8 mouse cellular contexts compared by ENCODE assay signal in genomic region chr2:10142472-10143454, GRCm38 (mm10). TPM values are rescaled to one million over a fixed set of nuclear protein-coding genes. Genes with fewer than 3 reads are reported as not detected.
DNase-seq lines count a peak whose midpoint lies in the region; ATAC-seq and TF ChIP-seq lines count a peak whose summit lies in the region.

No protein-coding gene starts in this region.

- no peak overlapping the region for H3K4me2 ChIP-seq in forebrain, postnatal 0 days (ENCODE audit: low read depth)
- no peak overlapping the region for H3K4me2 ChIP-seq in hindbrain, embryonic 14.5 days (replicated peaks)

- no peak overlapping the region for H3K27ac ChIP-seq in forebrain, postnatal 0 days (ENCODE audit: low read depth, low read length)
- no peak overlapping the region for H3K27ac ChIP-seq in hindbrain, embryonic 14.5 days

- no peak overlapping the region for H3K4me3 ChIP-seq in forebrain, postnatal 0 days (ENCODE audit: low read depth, low read length)
- no peak overlapping the region for H3K4me3 ChIP-seq in hindbrain, embryonic 14.5 days (replicated peaks; ENCODE audit: low read length)

- DNase-seq in MN1 (ENCODE audit: low spot score) = peak; percentile 22
- DNase-seq in cerebellum, adult 11 months = peak; percentile 11
- peak; percentile 68 for DNase-seq in forebrain, postnatal 0 days
- DNase-seq in hindbrain, embryonic 14.5 days (ENCODE audit: low spot score) = peak; percentile 77
- DNase-seq in layer of hippocampus, postnatal 14 days (ENCODE audit: low spot score in 2 of 2) = peak; percentile 50 to 76
- DNase-seq in lung, postnatal 14 days = peak; percentile 65
- DNase-seq in retina, postnatal 1 day = peak; percentile 90
- peak; percentile 77 for DNase-seq in yolk sac, embryonic 10.5 days (ENCODE audit: low spot score)

- no peaks in the 10 kb centered on the region for H3K9me3 ChIP-seq in forebrain, postnatal 0 days (ENCODE audit: low read length)
- H3K9me3 ChIP-seq in hindbrain, embryonic 14.5 days (ENCODE audit: control insufficient read depth, low read length) = no peaks in the 10 kb centered on the region

- peak; percentile 79 for ATAC-seq in forebrain, postnatal 0 days
- peak; percentile 86 for ATAC-seq in hindbrain, embryonic 14.5 days (ENCODE audit: low FRiP score)

- no peak overlapping the region for H3K9ac ChIP-seq in forebrain, postnatal 0 days
- H3K9ac ChIP-seq in hindbrain, embryonic 14.5 days = no peak overlapping the region

- no peaks in the 10 kb centered on the region for H3K36me3 ChIP-seq in forebrain, postnatal 0 days (ENCODE audit: insufficient read depth)
- no peaks in the 10 kb centered on the region for H3K36me3 ChIP-seq in hindbrain, embryonic 14.5 days (replicated peaks; ENCODE audit: control insufficient read depth, insufficient read depth)

- WGBS in forebrain, postnatal 0 days = 39% methylated on average over 8 of the region's 8 CpGs
- WGBS in hindbrain, embryonic 14.5 days = 32% methylated on average over 8 of the region's 8 CpGs

- no peaks in the 10 kb centered on the region for H3K27me3 ChIP-seq in forebrain, postnatal 0 days (ENCODE audit: insufficient read depth, low read length)
- no peaks in the 10 kb centered on the region for H3K27me3 ChIP-seq in hindbrain, embryonic 14.5 days (ENCODE audit: control insufficient read depth, insufficient read depth, low read length)

- peak; percentile 76 for TF ChIP-seq CTCF in forebrain, postnatal 0 days (IDR thresholded peaks at IDR 0.05; ENCODE audit: low read depth)

- no peaks in the 10 kb centered on the region for H3K4me1 ChIP-seq in forebrain, postnatal 0 days (ENCODE audit: insufficient read depth)
- no peaks in the 10 kb centered on the region for H3K4me1 ChIP-seq in hindbrain, embryonic 14.5 days (replicated peaks; ENCODE audit: control insufficient read depth, insufficient read depth, low read length)

RNA-seq across cellular contexts. Expression of gene Itih5, which starts 10.6 kb away (rescaled TPM):
- 10.6 and 15.7 TPM in 2 replicates for total RNA-seq in forebrain, postnatal 0 days (2014; rRNA removed)
- 4.9 and 7.3 TPM in 2 replicates for polyA plus RNA-seq in forebrain, postnatal 0 days (2015; fragmentation: Nextera tagmentation; extraction: Ambion mirVana)
- 10.4 and 10.9 TPM in 2 replicates for polyA plus RNA-seq in hindbrain, embryonic 14.5 days (2014; fragmentation: Nextera tagmentation; extraction: Ambion mirVana)
- total RNA-seq in layer of hippocampus, postnatal 14 days (2021) = 10 to 100 TPM; 17.9 to 21.0 TPM

RNA-seq across cellular contexts. Expression of gene Itih2, which starts 11.6 kb away (rescaled TPM):
- 8.8 and 9.1 TPM in 2 replicates for total RNA-seq in forebrain, postnatal 0 days (2014; rRNA removed)
- polyA plus RNA-seq in forebrain, postnatal 0 days (2015; fragmentation: Nextera tagmentation; extraction: Ambion mirVana) = 3.5 and 4.4 TPM in 2 replicates
- polyA plus RNA-seq in hindbrain, embryonic 14.5 days (2014; fragmentation: Nextera tagmentation; extraction: Ambion mirVana) = 3.4 and 4.1 TPM in 2 replicates
- 1 to 10 TPM; 1.1 to 2.3 TPM for total RNA-seq in layer of hippocampus, postnatal 14 days (2021)

Comparison
In these comparisons a context has a peak if more than half of its experiments do, and no peak if none do; other contexts are left out.
1. DNase-seq: peak in every context shown above with its lines; median percentile 90 in retina, postnatal 1 day; 77 in hindbrain, embryonic 14.5 days; 77 in yolk sac, embryonic 10.5 days; 68 in forebrain, postnatal 0 days; 65 in lung, postnatal 14 days; 63 in layer of hippocampus, postnatal 14 days; 22 in MN1; 11 in cerebellum, adult 11 months.